In genomic region chr5:116886181-116887136, GRCm38 (mm10) we compare ENCODE assay signal across 8 mouse cellular contexts.
A peak's percentile ranks its signal among the peaks of the same experiment; 100 is the strongest.
DNase-seq lines count a peak whose midpoint lies in the region; ATAC-seq lines count a peak whose summit lies in the region.

No protein-coding gene starts in this region.

- no peaks in the 10 kb centered on the region for H3K9me3 ChIP-seq in hindbrain, embryonic 16.5 days (ENCODE audit: control insufficient read depth, low read length)
- H3K9me3 ChIP-seq in neural tube, embryonic 14.5 days (ENCODE audit: control insufficient read depth, low read length), result no peaks in the 10 kb centered on the region

- 29% methylated on average over 23 of the region's 23 CpGs for WGBS in hindbrain, embryonic 16.5 days
- 36% methylated on average over 23 of the region's 23 CpGs for WGBS in neural tube, embryonic 14.5 days

- ATAC-seq in hindbrain, embryonic 16.5 days, result peak; percentile 85
- ATAC-seq in neural tube, embryonic 14.5 days (ENCODE audit: low read depth), result no peak
- no peak for ATAC-seq in frontal cortex, adult (ENCODE audit: low TSS enrichment)

- H3K27me3 ChIP-seq in hindbrain, embryonic 16.5 days (replicated peaks; ENCODE audit: control insufficient read depth, insufficient read depth, low read length), result no peaks in the 10 kb centered on the region
- H3K27me3 ChIP-seq in neural tube, embryonic 14.5 days (ENCODE audit: control insufficient read depth, insufficient read depth, low read length), result no peaks in the 10 kb centered on the region

- H3K4me2 ChIP-seq in hindbrain, embryonic 16.5 days (ENCODE audit: low read length), result peak overlapping the region; percentile 24
- H3K4me2 ChIP-seq in neural tube, embryonic 14.5 days (ENCODE audit: low read depth, low read length), result no peak overlapping the region

- no peaks in the 10 kb centered on the region for H3K36me3 ChIP-seq in hindbrain, embryonic 16.5 days (ENCODE audit: control insufficient read depth, insufficient read depth, low read length)
- H3K36me3 ChIP-seq in neural tube, embryonic 14.5 days (ENCODE audit: control insufficient read depth, insufficient read depth, low read length), result no peaks in the 10 kb centered on the region

- peak; percentile 24 to 39 for DNase-seq in frontal cortex, postnatal 10 days (ENCODE audit: low spot score in 2 of 2)
- no peak for DNase-seq in frontal cortex, postnatal 25 days (ENCODE audit: low spot score in 2 of 2)
- DNase-seq in ES-CJ7 (ENCODE audit: low read depth, low spot score), result peak; percentile 41
- peak; percentile 83 to 87 for DNase-seq in cerebellum, postnatal 14 days
- no peak for DNase-seq in T-cell, adult 2 months (ENCODE audit: low spot score)

- H3K4me1 ChIP-seq in hindbrain, embryonic 16.5 days (ENCODE audit: control insufficient read depth, insufficient read depth, low read depth, low read length), result peaks cover 11% of the 10 kb centered on the region
- peaks cover 5% of the 10 kb centered on the region; the same call in 1 of the 2 replicates for H3K4me1 ChIP-seq in neural tube, embryonic 14.5 days (ENCODE audit: control insufficient read depth, insufficient read depth, low read length)

- H3K27ac ChIP-seq in hindbrain, embryonic 16.5 days (ENCODE audit: low read depth, low read length), result peak overlapping the region; percentile 59; the same call in 1 of the 2 replicates
- H3K27ac ChIP-seq in neural tube, embryonic 14.5 days (ENCODE audit: low read depth, low read length), result peak overlapping the region; percentile 34

- no peak overlapping the region for H3K9ac ChIP-seq in hindbrain, embryonic 16.5 days (ENCODE audit: low read depth, low read length)
- no peak overlapping the region for H3K9ac ChIP-seq in neural tube, embryonic 14.5 days (replicated peaks; ENCODE audit: low read depth, low read length)

- H3K4me3 ChIP-seq in hindbrain, embryonic 16.5 days (ENCODE audit: low read length), result no peak overlapping the region
- no peak overlapping the region for H3K4me3 ChIP-seq in neural tube, embryonic 14.5 days (ENCODE audit: low read depth, low read length)

Comparison
In these comparisons a context has a peak if more than half of its experiments do, and no peak if none do; other contexts are left out.
1. DNase-seq: peak in frontal cortex, postnatal 10 days (2 of 2), ES-CJ7 (single experiment) and cerebellum, postnatal 14 days (2 of 2); none in frontal cortex, postnatal 25 days (0 of 2) and T-cell, adult 2 months (single experiment).